Mouse (Mus musculus): ENCODE measurements around the gene Cdip1.
A peak's percentile ranks its signal among the peaks of the same experiment; 100 is the strongest.
"Not testable (repeated sequence)": the region's sequence is repeated elsewhere in the genome, so short reads cannot be mapped to it uniquely, and the experiment has no call there.

The Cdip1 gene

GRCm38 (mm10) chr16:4789810-4790559 lies at the start of gene Cdip1:
Gene Cdip1 (minus strand): TSS chr16:4790292.
- DNase-seq (ENCODE audit: low read depth, low spot score), result peak; percentile 92

GRCm38 (mm10) chr16:4839552-4839951 lies 49.5 kb upstream of the Cdip1 start:
- DNase-seq (ENCODE audit: low read depth, low spot score), result no peak

GRCm38 (mm10) chr16:4837631-4838030 lies 47.5 kb upstream of the Cdip1 start:
- no peak for DNase-seq (ENCODE audit: low read depth, low spot score)

GRCm38 (mm10) chr16:4835191-4835590 lies 45.1 kb upstream of the Cdip1 start, which contains the start of gene 4930562C15Rik:
Gene 4930562C15Rik (plus strand): TSS chr16:4835416.
- DNase-seq (ENCODE audit: low read depth, low spot score), result no peak

GRCm38 (mm10) chr16:4833858-4834257 lies 43.8 kb upstream of the Cdip1 start:
- DNase-seq (ENCODE audit: low read depth, low spot score), result no peak

- no peak for DNase-seq (ENCODE audit: low read depth, low spot score)
Measured at GRCm38 (mm10) chr16:4831650-4832419, 41.7 kb upstream of the Cdip1 start.

GRCm38 (mm10) chr16:4829271-4829900 lies 39.3 kb upstream of the Cdip1 start:
- DNase-seq (ENCODE audit: low read depth, low spot score), result no peak

- no peak for DNase-seq (ENCODE audit: low read depth, low spot score)
Measured at GRCm38 (mm10) chr16:4827639-4828038, 37.5 kb upstream of the Cdip1 start.

GRCm38 (mm10) chr16:4824466-4824865 lies 34.4 kb upstream of the Cdip1 start:
- not testable (repeated sequence) for DNase-seq (ENCODE audit: low read depth, low spot score)

GRCm38 (mm10) chr16:4818349-4818748 lies 28.3 kb upstream of the Cdip1 start:
- DNase-seq (ENCODE audit: low read depth, low spot score), result no peak

GRCm38 (mm10) chr16:4796631-4797030 lies 6.5 kb upstream of the Cdip1 start:
- no peak for DNase-seq (ENCODE audit: low read depth, low spot score)

GRCm38 (mm10) chr16:4791332-4791731 lies 1.2 kb upstream of the Cdip1 start:
- DNase-seq (ENCODE audit: low read depth, low spot score), result no peak

GRCm38 (mm10) chr16:4789311-4789768 lies 752 bp downstream of the Cdip1 start:
- DNase-seq (ENCODE audit: low read depth, low spot score), result no peak

- DNase-seq (ENCODE audit: low read depth, low spot score), result no peak
Measured at GRCm38 (mm10) chr16:4788176-4788575, 1.9 kb downstream of the Cdip1 start.

- DNase-seq (ENCODE audit: low read depth, low spot score), result no peak
Measured at GRCm38 (mm10) chr16:4785706-4786105, 4.4 kb downstream of the Cdip1 start.

- DNase-seq (ENCODE audit: low read depth, low spot score), result no peak
Measured at GRCm38 (mm10) chr16:4782515-4782914, 7.6 kb downstream of the Cdip1 start.

- DNase-seq (ENCODE audit: low read depth, low spot score), result no peak
Measured at GRCm38 (mm10) chr16:4781524-4782196, 8.4 kb downstream of the Cdip1 start.

- no peak for DNase-seq (ENCODE audit: low read depth, low spot score)
Measured at GRCm38 (mm10) chr16:4778940-4779339, 11.2 kb downstream of the Cdip1 start.

GRCm38 (mm10) chr16:4777905-4778609 lies 12.0 kb downstream of the Cdip1 start:
- DNase-seq (ENCODE audit: low read depth, low spot score), result no peak

- DNase-seq (ENCODE audit: low read depth, low spot score), result no peak
Measured at GRCm38 (mm10) chr16:4777171-4777904, 12.8 kb downstream of the Cdip1 start.
